Mouse (Mus musculus) layer of hippocampus, adult 2 months (tissue): ENCODE results near the gene Syngr1. TPM values are rescaled to one million over a fixed set of nuclear protein-coding genes. Genes with fewer than 3 reads are reported as not detected.
A peak's percentile ranks its signal among the peaks of the same experiment; 100 is the strongest.

Experiments used
- DNase-seq, 2 experiments: peaks; one replicate each; pipeline ENCODE4 v3.0.0; 2022; ENCODE audit warnings: low spot score in 2 of 2
- H3K27ac ChIP-seq: fragments of 200-600 bp; 2 replicates; pipeline ENCODE4 v1.8.1; 2022
- H3K4me3 ChIP-seq: fragments of 200-600 bp; 2 replicates; pipeline ENCODE4 v1.8.1; 2022; ENCODE audit warnings: mild to moderate bottlenecking
- CTCF ChIP-seq: fragments of 200-600 bp; conservative IDR thresholded peaks from 2 replicates; pipeline ENCODE4 v1.8.1; 2022; ENCODE audit warnings: antibody characterized with exemption, mild to moderate bottlenecking, moderate library complexity
- long read RNA-seq, 2 experiments: library from polyadenylated mRNA; stranded (forward); transcript quantifications; one replicate each; pipeline ENCODE4 v2.0.0; 2021; ENCODE audit warnings: borderline mapping rate in 2 of 2
- total RNA-seq, 2 experiments: library from RNA; stranded (reverse); gene quantifications; 2 replicates each; pipeline ENCODE4 v1.2.3; 2021

Syngr1 gene
- 100 to 1,000 TPM; 356 to 380 TPM for total RNA-seq
- long read RNA-seq, experiment 1, full-length matches to known transcripts, result 48 of 200 reads
- long read RNA-seq, experiment 1, partial matches to known transcripts, result 151 of 200 reads
- long read RNA-seq, experiment 1, other reads (novel, unspliced or antisense), result 1 of 200 reads
- long read RNA-seq, experiment 2, full-length matches to known transcripts, result 52 of 208 reads
- long read RNA-seq, experiment 2, partial matches to known transcripts, result 4 of 208 reads
- long read RNA-seq, experiment 2, other reads (novel, unspliced or antisense), result 152 of 208 reads

GRCm38 (mm10) chr15:80091121-80091955 lies at the start of gene Syngr1, which contains the start of gene Rpl3:
Gene Syngr1 (plus strand): TSS chr15:80091334.
Gene Rpl3 (minus strand): TSS chr15:80091868.
- peak within 1 kb of the TSS; percentile 94 for H3K4me3 ChIP-seq
- peak within 1 kb of the TSS; percentile 92 for H3K27ac ChIP-seq
- TF ChIP-seq CTCF, result peak; percentile 80
- peak; percentile 82 to 94 for DNase-seq

DNA sequence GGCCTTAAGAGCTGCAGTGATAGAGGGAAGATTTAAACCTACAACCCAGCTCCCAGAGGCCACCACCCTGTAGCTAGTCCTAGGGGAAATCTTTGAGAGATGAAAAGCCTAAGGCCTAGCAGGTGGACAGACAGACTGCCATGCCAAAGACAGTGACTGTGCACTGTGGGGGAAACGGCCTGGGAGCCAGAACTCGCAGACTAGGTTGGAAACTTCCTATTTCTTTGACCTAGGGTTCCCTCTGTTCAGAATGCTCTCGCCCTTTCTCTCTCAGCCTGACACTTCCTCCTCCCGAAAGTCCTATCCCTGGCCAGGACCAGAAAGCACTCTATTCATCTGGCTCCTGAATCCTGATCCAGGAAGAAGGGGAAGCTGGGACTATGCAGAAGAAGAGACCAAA lies 49.0 kb upstream of the Syngr1 start:
- TF ChIP-seq CTCF, result no peak
- no peak overlapping the region for H3K27ac ChIP-seq
- H3K4me3 ChIP-seq, result no peak overlapping the region
- no peak for DNase-seq

DNA sequence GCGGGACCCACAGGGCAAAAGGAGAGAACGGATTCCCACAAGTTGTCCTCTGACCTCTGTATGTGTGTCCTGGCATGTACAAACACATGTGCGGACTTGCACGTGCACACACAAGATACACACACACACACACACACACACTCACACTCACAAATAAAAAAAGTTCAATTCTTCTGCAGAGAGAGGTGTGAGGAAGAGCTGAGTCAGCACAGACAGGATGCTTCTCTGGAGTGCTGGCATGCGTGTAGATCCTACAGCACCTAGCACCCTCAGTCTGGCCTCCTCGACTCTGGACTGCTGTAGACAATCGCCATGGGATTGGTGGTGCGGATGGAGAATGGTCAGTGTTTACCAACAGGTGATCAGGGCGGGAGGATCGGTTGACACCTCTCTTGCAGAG lies 46.9 kb upstream of the Syngr1 start:
- Histone ChIP-seq H3K27ac (no peak overlapping the region), H3K4me3 (no peak overlapping the region)
- DNase-seq, result no peak
- no peak for TF ChIP-seq CTCF

DNA sequence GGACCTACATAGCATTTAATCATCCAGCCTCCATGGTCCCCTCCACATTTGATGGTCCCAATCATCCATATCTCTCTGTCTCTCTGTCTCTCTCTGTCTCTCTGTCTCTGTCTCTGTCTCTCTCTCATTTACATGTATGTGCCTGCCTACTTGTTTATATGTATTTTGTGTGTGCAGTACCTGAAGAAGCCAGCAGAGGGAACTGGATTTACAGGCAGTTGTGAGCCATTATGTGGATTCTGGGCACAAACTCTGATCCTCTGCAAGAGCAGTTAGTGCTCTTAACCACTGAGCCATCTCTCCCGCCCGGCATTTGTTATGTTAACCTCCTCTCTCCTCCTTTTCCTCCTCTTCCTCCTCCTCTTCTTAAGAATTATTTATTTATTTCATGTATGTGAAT lies 45.4 kb upstream of the Syngr1 start:
- Histone ChIP-seq H3K27ac (no peak overlapping the region), H3K4me3 (no peak overlapping the region)
- DNase-seq, result no peak
- TF ChIP-seq CTCF, result peak; percentile 48

DNA sequence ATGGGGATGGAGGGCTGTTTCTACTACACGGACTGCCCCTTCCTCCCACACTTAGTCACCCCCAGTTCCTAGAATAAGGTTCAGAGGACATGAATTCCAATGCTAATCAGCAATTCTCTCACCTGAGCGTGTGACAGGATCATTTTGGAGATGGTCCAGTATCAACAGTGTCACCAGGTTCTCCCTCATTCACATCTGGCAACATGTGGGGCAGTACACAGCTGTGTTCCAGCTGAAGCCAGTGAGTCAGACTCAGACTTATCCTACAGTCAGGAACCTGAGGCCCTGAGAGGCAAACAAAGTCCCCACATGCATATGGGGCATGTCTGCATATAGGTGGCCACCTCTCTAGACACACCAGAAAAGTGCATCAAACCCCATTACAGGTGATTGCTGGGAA lies 43.9 kb upstream of the Syngr1 start:
- H3K4me3 ChIP-seq, result no peak overlapping the region
- DNase-seq, result no peak
- TF ChIP-seq CTCF, result no peak
- H3K27ac ChIP-seq, result no peak overlapping the region

DNA sequence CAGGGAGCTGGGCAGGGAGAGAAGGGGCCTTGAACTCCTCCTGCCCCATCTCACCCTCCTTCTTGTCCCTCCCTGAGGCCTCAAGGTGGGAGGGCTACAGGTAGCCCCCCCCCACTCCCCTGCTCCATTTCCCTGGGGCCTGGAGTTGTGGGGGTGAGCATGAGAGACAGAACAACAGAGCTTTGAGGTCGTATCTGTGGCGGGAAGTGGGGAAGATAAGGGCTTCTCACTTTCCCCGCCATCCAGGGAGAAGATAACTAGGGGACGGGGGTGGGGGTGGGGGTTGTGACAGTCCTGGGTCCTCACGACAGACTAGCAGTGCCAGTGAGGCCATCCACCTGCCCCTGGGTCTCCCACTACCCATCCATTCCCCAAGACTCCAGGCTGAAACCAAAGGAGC lies 43.2 kb upstream of the Syngr1 start:
- H3K4me3 ChIP-seq, result no peak overlapping the region
- no peak overlapping the region for H3K27ac ChIP-seq
- TF ChIP-seq CTCF, result no peak
- no peak for DNase-seq

GRCm38 (mm10) chr15:80050093-80050492 lies 41.0 kb upstream of the Syngr1 start:
- H3K27ac ChIP-seq, result no peak overlapping the region
- H3K4me3 ChIP-seq, result no peak overlapping the region
- no peak for DNase-seq
- TF ChIP-seq CTCF, result no peak

GRCm38 (mm10) chr15:80051092-80051761 lies 39.9 kb upstream of the Syngr1 start:
- peak overlapping the region; percentile 51 for H3K27ac ChIP-seq
- no peak for DNase-seq
- TF ChIP-seq CTCF, result no peak
- no peak overlapping the region for H3K4me3 ChIP-seq

DNA sequence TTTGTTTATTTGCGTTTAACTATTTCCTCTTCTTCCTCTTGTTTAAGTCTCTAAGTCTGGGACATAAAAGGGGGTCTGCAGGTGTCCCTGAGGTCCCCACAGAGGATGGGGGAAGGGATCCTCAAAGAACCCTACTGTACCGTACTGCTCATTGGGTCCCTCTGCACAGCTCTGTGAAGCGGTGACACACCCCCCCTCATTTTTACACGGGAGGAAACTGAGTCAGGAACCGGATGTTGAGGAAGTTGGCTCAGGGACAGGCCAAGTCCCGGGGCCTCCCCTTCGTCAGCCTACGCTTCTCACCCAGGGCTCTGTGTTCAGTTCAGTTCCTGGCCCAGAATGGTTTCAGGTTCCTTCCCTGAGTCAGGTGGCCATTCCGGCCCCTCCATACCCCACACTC lies 39.4 kb upstream of the Syngr1 start:
- DNase-seq, result no peak
- peak overlapping the region; percentile 51 for H3K27ac ChIP-seq
- no peak overlapping the region for H3K4me3 ChIP-seq
- TF ChIP-seq CTCF, result no peak

- no peak overlapping the region for H3K27ac ChIP-seq
- H3K4me3 ChIP-seq, result no peak overlapping the region
- no peak for DNase-seq
- no peak; the same call in 1 of the 2 replicates for TF ChIP-seq CTCF
These were observed 37.6 kb upstream of the Syngr1 start for GRCm38 (mm10) chr15:80053381-80054033.

GRCm38 (mm10) chr15:80054034-80054710 lies 37.0 kb upstream of the Syngr1 start:
- no peak for DNase-seq
- no peak for TF ChIP-seq CTCF

GRCm38 (mm10) chr15:80058151-80058550 lies 33.0 kb upstream of the Syngr1 start:
- Histone ChIP-seq H3K27ac (no peak overlapping the region), H3K4me3 (no peak overlapping the region)
- no peak for DNase-seq
- no peak for TF ChIP-seq CTCF

More at GRCm38 (mm10) chr15:80054034-80054710, 37.0 kb upstream of the Syngr1 start:
- H3K4me3 ChIP-seq, result no peak overlapping the region
- H3K27ac ChIP-seq, result no peak overlapping the region
